17 mouse cellular contexts compared by ENCODE assay signal in the genomic region with DNA sequence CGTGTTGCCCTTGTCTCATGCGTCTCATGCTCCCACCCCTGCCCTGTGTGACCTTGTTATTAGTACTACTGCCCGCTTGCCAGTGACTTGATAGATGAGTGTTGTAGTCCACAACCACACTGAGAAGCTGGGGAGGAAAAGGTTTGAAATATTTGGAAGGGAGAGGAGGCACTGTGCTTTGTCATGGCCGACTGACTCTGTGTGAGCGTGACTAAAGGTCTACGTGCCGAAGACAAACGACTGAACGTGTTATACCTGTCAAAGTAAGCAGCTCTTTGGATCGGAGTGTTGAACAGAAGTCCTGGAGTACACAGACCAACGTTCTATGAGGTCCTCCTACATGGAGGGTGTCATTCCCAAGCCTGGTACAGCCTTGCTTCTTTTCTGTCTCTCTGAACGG.
"Had no signal": no experiment of that assay in that cellular context is flagged by ENCODE, and none has a peak within 500 bp of the region (broad histone marks: within the 10 kb centered on the region; RNA-seq: fewer than 3 reads in every experiment).

No protein-coding gene starts in this region.

- H3K9me3 ChIP-seq: midbrain, embryonic 10.5 days; midbrain, embryonic 13.5 days; neural tube, embryonic 13.5 days; neural tube, embryonic 15.5 days had no signal

- H3K27me3 ChIP-seq: midbrain, embryonic 13.5 days; neural tube, embryonic 13.5 days; neural tube, embryonic 15.5 days had no signal

- H3K27ac ChIP-seq: midbrain, embryonic 10.5 days; midbrain, embryonic 13.5 days; neural tube, embryonic 13.5 days; neural tube, embryonic 15.5 days had no signal

- H3K9ac ChIP-seq: lung, embryonic 14.5 days; midbrain, embryonic 13.5 days; neural tube, embryonic 13.5 days; neural tube, embryonic 15.5 days had no signal

- ATAC-seq: midbrain, embryonic 13.5 days; midbrain, embryonic 16.5 days had no signal

- H3K36me3 ChIP-seq: midbrain, embryonic 10.5 days; midbrain, embryonic 13.5 days; neural tube, embryonic 13.5 days; neural tube, embryonic 15.5 days had no signal

- H3K4me3 ChIP-seq: midbrain, embryonic 10.5 days; midbrain, embryonic 13.5 days; myocyte; neural tube, embryonic 13.5 days; neural tube, embryonic 15.5 days had no signal

- DNase-seq: lung, adult 18-20 months; lung, postnatal 4 days; retina, postnatal 1 day; right cerebral cortex, adult 18-20 months; right cerebral cortex, postnatal 25 days; right cerebral cortex, postnatal 4 days; spleen, adult 18-20 months; thymus, adult 18-20 months; thymus, postnatal 14 days; thymus, postnatal 36 days had no signal

- H3K4me1 ChIP-seq: neural tube, embryonic 13.5 days had no signal

- H3K4me2 ChIP-seq: lung, embryonic 14.5 days; midbrain, embryonic 13.5 days; neural tube, embryonic 13.5 days; neural tube, embryonic 15.5 days had no signal
